Mouse (Mus musculus) left cerebral cortex, postnatal 10 days (tissue): ENCODE results near the gene Aagab. TPM values are rescaled to one million over a fixed set of nuclear protein-coding genes. Genes with fewer than 3 reads are reported as not detected.

Source experiments
- DNase-seq, 2 experiments: peaks; one replicate each; pipeline ENCODE4 v3.0.0; 2021 to 2022; ENCODE audit warnings: low spot score in 2 of 2, mixed read lengths in 1 of 2; ENCODE audit errors: extremely low spot score in 1 of 2
- intact Hi-C: fragments of 180-260 bp; cut with DNase I; formaldehyde crosslinking; loops from one replicate; pipeline ENCODE4 v1.15.1; 2025
- total RNA-seq, 2 experiments: library from RNA; stranded (reverse); gene quantifications; 2 replicates each; pipeline ENCODE4 v1.2.3; 2021

The Aagab gene
- 10 to 100 TPM; 47.9 to 56.2 TPM for total RNA-seq

DNA sequence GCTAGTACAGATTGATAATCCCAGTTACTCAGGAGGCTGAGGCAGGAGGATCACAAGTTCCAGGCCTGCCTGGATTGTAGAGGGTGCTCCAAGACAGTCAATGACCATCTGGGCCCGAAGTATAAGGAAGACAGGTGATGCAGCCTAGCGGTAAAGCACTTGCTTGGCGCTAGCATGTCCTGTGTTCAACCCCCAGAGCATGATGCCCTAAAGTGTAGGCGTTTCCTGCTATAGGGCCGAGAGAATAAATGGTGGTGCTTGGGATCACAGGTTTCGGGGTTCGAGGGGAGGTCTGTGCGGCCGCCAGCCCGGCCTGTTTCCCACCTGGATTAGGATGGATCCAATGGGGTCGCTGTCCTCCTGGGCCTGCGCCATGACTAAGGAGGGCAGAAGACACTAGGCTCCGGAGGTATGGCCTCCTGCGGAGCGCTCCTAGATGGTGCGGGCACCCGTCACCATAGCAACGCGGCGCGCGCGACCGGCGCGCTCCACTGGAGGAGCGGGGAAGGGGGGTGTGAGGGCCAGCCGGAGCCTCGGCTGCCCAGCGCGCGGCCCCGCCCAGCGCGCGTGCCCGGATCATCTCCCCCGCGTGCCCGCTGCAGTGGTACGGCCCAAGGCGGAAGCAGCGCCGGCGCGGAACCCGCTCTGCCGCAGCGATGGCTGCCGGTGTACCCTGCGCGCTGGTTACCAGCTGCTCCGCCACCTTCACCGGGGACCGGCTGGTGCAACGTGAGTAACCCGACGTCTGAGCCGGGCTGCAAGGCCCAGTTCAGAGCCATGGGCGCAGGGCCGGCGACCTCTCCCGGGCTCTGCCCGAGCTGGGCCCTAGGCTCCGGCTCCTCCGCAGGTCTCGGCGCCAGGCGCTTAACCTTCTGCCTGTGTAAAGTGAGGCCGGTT is at the start of gene Aagab, which contains the start of gene Iqch:
Gene Aagab, plus strand, starts transcription at position 618 of the 897 bp plus-strand sequence.
Gene Iqch, minus strand, starts transcription at position 451 of the 897 bp plus-strand sequence.
- intact Hi-C loops, result no loop called here
- peak; percentile 93 to 97 for DNase-seq

DNA sequence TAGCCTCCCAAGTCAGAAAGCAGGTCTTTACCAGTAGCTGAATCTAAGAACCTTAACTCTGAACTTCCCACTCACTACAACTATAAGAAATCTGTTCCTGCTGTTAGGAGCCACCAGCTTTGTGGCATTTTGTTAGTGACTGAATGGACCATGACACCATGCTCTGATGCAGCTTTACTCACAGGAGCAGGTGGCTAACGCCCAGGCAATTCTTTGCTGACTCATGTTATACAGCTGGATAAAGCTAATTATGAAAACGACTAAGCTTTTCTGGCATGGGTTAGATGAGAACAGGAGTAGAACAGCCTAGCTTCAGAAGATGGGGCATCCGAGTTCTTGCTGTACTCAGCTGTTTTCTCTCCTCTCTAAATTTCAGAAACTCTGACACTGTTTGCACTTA is 48.8 kb upstream of the Aagab start:
- no peak for DNase-seq
- intact Hi-C loops, result no loop called here

DNA sequence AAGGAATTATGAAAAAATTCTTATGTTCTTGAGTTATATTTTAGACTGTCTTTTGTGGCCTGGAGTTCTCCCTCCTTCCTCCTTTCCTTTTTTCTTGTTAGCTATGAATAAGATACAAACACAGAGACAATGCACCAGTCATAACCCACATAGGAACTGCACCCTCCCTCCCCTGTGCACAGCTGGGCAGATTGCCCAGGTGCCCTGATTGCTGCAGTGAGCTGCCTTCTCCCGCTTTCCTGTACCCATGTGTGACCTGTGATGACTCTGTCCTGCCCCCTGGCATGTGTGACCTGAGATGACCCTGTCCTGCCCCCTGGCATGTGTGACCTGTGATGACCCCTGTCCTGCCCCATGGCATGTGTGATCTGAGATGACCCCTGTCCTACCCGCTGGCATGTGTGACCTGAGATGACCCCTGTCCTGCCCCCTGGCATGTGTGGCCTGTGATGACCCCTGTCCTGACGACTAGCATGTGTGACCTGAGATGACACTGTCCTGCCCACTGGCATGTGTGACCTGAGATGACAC is 46.9 kb upstream of the Aagab start:
- intact Hi-C loops, result no loop called here
- DNase-seq, result no peak

DNA sequence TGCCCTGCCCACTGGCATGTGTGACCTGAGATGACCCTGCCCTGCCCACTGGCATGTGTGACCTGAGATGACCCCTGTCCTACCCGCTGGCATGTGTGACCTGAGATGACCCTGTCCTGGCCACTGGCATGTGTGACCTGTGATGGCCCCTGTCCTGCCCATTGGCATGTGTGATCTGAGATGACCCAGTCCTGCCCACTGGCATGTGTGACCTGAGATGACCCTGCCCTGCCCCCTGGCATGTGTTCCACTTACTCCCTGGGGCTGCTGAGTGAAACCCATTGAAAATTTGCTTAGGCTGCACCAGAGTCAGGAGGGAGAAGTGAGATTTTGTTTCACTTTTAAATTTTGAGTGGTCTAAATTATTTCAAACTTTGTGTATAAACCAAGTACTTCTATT is 46.1 kb upstream of the Aagab start:
- intact Hi-C loops, result no loop called here
- no peak for DNase-seq

DNA sequence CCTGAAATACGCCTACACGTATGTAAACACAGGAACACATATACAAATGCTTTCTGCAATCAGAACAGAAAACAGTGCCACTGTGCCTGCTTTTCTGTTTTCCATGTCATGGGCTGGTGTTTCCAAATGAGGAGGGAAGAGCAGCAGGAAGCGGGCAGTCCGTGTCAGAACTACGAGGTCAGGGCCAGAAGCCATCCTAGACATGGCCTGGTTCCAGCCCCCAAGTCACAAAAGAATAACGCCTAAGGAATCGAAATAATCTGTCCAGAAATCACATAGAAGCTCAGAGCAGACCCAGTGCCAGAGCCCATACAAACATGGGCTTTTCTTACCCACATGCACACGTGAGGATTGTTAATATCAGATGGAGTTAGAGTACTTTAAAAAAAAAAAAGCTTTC is 45.5 kb upstream of the Aagab start:
- DNase-seq, result no peak
- intact Hi-C loops, result no loop called here

DNA sequence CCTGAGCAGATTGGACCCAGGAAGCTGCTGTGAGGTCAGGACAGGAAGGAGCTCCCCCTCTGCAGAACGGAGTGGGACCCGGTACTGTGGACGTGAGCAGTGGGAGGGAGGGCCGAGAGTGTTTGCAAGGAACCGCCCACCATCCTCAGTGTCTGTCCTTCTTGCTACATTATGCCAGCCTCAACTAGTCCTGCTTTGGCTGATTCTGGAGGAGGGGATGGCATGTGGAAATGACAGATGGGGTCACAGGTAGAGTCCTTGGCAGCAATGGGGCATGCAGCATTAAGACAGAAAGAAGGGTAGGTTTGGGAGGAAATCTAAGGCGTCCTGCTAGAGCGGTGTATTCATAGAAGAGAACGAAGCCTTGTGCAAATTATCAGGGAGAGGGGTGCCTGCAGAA is 40.5 kb upstream of the Aagab start:
- intact Hi-C loops, result no loop called here
- no peak for DNase-seq

DNA sequence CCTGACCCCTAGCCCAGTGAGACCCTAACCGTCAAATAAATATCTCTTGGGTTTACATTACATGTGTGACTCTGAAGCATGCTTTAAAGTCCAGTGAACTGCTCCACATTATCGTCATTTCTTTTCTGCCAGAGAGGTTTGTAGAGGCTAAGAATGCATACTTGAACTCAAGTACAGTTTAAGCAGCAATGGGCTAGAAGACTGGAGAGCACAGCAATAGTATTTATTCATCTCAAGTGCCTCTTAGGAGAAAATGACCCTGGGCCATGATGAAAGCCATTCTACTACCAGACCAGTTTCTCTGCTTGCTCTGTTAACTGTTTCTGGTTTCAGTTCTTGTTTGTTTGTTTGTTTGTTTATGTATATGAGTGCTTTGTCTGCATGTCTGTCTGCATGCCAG is 39.0 kb upstream of the Aagab start:
- intact Hi-C loops, result no loop called here
- DNase-seq, result no peak

DNA sequence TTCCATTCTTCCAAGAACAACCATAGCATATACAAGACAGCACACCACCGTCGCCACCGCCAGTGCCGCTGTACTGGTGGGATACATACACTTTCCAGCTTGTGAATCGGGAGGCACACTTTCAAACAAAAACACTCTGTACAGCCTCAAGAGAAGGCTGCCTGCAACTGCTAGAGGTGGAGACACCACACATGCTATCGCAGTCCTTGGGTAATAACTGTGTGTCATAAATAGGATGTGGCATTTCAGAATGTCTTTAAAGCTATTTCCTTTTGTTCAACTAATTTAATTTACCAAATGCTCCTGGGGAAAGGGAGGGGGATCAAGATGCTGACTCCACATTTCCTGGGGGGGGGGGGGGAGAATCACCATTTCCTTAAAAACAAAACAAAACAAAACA is 34.1 kb upstream of the Aagab start:
- intact Hi-C loops, result no loop called here
- no peak for DNase-seq

DNA sequence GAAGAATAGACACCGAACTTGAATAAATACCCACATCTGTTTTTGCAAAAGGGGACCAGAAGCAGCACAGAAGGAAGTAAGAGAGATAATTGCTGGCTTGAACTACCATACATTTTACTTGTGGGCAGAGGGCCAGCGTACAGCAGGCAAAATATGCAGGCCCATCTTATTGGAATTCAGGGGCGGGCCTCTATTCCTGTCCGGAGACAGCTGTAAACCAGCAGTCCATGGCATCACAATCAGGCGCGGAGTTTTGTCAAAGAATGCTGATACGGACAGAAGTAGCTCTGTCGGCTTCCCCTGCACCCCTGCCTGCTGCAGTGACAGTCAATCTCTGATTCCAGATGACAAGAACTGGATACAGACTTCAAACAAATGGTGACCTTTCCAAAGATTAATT is 33.7 kb upstream of the Aagab start:
- intact Hi-C loops, result no loop called here
- DNase-seq, result no peak

DNA sequence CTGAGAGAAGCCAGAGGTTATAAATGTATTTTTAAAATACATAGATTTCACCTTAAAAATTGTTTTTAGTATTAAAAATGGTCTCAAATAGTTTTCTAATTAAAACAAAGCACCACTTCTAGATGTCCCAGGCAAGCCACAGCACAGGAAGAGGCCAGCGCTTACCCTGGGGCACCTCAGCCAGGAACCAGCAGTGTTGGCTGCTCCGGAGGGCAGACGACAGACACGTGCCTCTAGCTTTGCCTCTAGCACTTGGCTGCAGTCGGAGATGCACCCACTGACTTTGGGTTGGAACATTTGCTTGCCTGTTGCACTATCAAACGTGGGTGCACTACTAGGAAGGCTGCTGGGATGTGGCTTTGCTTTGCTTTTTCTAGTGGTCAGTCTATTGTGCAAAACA is 30.6 kb upstream of the Aagab start:
- no peak for DNase-seq
- intact Hi-C loops, result no loop called here

DNA sequence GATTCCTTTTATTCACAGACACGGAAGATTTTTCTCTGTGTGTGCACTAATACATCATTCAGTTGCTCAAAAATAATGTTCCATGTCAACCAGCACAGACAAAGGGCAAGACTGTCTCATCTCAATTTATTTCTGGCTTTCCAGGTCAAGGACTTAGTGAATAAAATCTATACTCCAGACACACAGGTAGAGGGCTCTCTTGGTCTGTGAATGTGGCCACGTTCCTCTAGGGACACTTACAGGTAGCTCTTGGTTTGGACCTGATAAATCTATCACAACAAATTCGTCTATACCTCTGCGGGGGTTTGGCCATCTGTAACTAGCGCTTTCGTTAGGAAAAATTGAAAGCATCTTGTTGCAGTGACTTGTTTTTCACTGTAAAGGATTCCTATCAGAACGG is 29.6 kb upstream of the Aagab start:
- no peak for DNase-seq
- intact Hi-C loops, result no loop called here

DNA sequence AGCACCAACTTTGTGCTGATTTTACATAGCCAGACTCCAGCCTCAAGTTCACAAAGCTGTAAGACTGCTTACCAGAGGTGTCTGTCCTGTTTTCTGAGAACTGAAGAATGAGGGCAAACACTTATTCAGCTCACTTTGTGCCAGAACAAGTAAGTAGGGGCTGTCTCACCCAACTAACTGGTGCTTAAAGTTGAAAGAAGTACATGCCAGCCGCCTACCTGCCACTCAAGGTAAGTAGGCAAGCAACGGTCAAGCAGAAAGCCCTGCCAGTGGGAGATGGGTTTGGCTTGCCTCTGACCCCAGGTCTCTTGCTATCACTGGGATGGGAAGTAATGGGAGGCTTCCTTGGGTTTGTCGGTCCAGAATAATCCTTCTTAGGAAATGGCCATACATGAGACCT is 25.0 kb upstream of the Aagab start:
- no peak for DNase-seq
- intact Hi-C loops, result no loop called here

DNA sequence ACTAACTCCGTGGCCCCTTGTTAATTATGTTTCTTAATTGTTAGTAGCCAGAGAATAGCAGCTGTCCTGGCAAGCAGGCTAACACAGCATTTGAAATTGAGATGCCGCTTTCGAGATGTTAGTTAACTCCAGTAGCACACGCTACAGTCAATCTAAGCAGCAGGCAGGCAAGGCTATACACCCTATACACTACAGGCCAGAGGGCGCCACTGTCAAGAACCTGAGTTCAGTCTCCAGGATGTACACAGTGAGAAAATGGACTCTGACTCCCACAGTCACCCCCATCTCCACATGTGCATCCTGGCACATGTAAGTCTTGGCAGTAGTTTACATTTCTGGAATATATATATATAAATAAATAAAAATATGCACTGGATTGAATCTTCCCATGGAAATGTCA is 22.8 kb upstream of the Aagab start:
- no peak for DNase-seq
- intact Hi-C loops, result no loop called here

DNA sequence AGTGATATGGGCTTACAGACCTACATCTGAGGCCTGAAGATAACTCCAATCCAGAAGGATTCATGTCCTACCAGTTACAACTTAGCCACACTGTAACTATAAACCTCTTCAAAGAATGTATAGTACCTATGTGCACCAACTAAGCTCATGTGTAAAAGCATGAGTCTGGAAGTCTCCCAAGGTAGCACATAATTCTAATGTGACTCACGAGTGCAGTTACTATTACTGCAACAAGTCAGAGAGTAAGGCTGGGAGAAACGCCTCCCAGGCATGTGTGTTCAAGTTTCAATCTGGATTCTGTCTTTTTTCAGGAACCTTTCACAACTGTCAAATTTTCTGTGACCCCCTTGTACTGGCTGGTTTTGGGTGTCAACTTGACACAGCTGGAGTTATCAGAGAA is 22.4 kb upstream of the Aagab start:
- intact Hi-C loops, result no loop called here
- DNase-seq, result no peak

DNA sequence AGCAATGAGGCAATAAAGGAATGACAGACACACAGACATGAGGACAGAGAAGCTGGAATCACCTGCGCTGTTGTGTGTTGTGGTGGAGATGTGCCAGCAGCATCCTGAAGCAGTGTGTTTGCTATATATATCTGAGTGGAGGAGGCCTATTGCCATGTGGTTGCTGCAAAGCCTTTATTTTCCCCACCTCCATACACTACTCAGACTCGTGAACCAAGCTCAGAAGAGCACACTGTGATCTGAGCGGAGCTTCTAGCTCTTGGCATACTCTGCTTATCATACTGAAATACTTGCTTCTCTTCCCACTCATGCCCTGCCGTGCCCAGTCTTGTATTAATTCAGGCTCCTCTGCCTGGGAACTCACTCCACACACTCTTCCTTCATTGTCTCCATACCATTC is 20.7 kb upstream of the Aagab start:
- intact Hi-C loops, result no loop called here
- DNase-seq, result no peak

DNA sequence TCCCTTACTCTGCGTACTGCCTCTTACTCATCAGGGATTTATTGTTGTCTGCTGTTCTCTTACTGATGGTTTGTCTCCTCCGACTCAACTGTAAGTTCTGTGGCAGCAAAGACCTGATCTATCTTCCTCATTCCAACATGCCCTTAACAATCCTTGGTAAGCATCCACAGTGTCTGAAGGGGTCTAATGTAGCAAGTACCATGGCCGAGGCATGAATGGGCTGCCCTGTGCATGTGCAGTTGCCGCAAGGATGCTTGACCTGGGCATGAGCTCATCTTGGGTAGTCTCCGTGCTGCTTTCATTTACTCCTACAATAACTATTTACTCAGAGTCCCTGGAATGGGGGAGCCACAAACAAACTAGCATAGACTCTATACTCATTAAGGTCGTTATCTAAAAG is 17.2 kb upstream of the Aagab start:
- intact Hi-C loops, result no loop called here
- no peak for DNase-seq

DNA sequence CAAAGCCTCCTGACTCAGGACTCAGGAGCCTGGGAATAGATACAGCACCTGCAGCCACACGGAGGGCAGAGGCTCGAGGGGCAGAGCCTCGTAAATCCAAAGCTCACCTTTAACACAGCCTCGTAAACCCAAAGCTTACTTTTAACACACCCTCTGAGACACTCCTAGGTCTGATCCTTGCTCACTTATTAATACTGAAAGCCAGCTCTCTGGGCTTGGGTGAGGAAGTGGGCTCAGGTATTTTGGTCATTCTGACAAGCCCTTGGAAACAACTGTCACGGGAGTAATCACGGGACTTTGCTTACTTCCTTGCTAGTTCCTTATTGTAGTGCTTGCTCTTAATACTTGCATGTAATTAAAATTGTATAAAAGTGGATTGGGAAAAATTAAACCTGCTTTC is 13.3 kb upstream of the Aagab start:
- intact Hi-C loops, result no loop called here
- DNase-seq, result no peak

DNA sequence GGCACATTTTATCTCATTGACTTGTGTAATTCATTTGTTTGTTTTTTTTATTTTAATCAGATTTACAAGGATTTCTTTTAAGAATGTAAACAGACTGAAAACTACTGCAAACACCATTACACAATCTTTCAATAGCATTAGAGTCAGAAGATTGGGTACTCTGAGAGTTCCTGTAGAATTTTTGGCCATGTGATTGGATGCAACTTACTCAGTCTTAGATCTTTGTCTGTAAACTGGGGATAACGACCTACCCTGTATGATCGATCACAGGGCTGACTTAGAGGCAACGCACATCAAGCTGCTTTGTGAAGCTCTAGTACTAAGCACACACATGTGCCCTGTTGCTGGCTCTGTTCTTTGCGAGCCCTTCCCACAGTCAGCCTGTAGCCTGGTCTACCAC is 11.9 kb upstream of the Aagab start:
- no peak for DNase-seq
- intact Hi-C loops, result no loop called here

DNA sequence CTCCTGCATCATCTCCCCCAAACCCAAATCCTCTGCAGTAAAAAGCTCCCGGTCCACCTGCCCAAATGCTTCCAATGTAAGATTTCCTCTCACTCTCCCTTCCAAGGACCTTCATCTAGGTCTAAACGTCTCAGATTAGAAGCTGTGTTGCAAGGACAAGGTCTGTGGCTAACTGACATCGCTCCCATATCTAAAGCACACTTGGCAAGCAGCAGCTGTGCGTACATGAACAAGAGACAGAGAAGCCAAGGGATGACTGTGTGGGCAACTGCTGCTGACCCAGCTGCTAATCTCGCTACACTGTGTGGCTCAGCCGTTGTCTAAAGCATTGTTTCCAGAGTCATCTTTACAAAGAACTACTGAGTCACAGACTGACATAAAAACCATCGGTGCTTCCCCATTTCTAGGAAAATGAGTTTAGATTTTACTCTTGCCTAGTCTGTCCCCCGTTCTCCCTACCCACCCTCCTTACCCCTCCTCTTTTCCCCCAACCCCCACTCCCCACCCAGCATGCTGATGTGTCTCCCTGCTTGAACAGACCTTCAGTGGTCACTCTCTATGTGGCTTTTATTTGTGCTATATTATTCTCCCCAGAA is 10.7 kb upstream of the Aagab start:
- no peak for DNase-seq
- intact Hi-C loops, result no loop called here

DNA sequence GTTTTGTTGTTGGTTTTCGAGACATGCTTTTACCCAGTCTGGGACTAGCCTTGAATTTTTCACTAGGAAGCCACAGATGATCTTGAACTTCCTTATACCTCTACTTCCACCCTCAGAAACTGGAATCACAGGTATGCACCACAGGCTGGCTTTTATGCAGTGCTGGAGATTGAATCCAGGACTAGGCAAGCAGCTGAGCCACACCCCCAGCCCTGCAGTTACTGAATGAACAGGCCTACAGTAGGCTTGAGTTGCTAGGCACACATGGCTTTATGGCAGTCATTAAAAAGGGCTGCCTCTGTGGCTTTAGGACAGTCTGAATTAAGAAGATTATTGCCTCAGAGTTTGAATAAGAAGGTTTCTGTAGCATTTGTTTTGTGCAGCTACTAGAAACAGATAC is 7.4 kb upstream of the Aagab start:
- intact Hi-C loops, result no loop called here
- no peak for DNase-seq
